Mouse (Mus musculus) heart, postnatal 0 days (tissue): ENCODE data around the gene Ppie.

Experiments used
- CTCF ChIP-seq: IDR thresholded peaks from 2 replicates; pipeline ENCODE4 v1.5.1; 2016; ENCODE audit warnings: antibody characterized with exemption, control low read depth, low read depth
- EP300 ChIP-seq: IDR thresholded peaks from 2 replicates; pipeline ENCODE4 v1.6.1; 2016; ENCODE audit warnings: antibody characterized with exemption, low read depth

DNA sequence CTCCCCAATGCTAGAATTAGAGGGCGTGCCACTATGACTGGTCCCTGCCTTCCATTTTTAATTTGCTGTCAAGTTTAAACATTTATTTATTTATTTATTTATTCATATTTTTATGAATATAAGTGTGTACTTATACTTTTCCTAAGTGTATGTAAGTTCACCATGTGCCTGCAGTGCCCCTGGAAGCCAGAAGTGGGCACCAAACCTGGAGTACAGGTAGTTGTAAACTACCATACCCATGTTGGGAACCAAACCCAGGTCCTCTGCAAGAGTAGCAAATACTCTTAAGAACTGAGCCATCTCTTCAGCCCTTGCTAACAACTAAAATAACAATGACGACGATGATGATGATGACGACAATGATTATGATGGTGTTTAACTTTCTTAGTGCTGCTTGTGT, 12.3 kb upstream of the Ppie start:
- TF ChIP-seq EP300 (no peak), CTCF (no peak)
